Mouse (Mus musculus) adrenal gland, adult 8-10 months (tissue): Measurements from ENCODE around the gene Nr2e3. TPM values are rescaled to one million over a fixed set of nuclear protein-coding genes. Genes with fewer than 3 reads are reported as not detected.
"Not testable (repeated sequence)": the region's sequence is repeated elsewhere in the genome, so short reads cannot be mapped to it uniquely, and the experiment has no call there.

Source experiments
- DNase-seq: peaks from one replicate; pipeline ENCODE4 v3.0.0; 2022
- total RNA-seq, 4 experiments: library from RNA; stranded (reverse); gene quantifications; 2 replicates each; pipeline ENCODE4 v1.2.4; 2022

Gene Nr2e3
- total RNA-seq, 4 experiments from 2014 or later = not detected

- no peak for DNase-seq
Measured at GRCm38 (mm10) chr9:59949511-59949910, 10.9 kb downstream of the Nr2e3 start.

DNA sequence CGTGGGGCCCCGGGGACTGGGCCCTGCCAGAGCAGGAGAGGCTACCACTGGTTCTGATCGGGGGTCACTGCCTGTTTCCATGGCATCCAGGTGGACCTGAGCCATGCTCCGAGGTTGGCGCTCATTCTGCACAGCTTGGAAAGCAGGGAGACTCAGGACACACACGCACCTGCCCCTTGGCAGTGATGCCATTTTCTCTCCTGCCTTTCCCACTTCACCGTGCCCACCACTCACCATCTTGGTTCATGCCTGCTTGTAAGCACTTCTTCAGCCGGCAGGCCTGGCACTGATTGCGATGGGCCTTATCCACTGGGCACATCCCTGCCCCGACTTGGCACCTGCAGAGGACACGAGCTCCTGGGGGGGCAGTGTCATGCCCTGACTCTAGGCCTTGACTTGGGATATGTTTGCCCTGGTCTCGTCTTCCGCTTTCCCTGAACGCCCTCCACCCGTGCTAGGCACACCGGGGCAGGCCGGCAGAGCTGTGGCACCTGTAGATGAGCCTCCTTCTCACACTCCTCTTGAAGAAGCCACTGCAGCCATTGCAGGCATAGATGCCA is 11.7 kb downstream of the Nr2e3 start:
- no peak for DNase-seq

DNA sequence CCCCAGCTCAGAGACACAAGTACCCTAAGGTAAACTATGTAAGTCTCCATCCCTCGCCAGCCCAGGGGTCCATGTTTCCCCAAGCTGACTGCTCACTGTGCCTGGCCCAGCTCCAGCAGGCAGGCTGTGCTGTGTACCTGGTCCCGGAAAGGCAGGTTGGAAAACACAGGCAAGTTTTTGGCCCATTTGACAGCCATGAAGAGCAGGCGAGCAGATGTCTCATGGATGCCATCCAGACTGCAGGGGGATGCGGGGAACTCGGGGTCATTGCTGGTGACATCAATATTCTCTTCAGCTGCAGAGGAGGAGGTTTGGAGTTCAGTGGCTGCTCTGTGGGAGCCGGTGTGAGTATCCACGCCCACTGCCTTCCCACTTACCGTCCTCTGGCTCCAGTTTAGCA is 12.2 kb downstream of the Nr2e3 start:
- DNase-seq = no peak

- DNase-seq = no peak
Measured at GRCm38 (mm10) chr9:59947271-59947670, 13.2 kb downstream of the Nr2e3 start.

- no peak for DNase-seq
Measured at GRCm38 (mm10) chr9:59945241-59945640, 15.2 kb downstream of the Nr2e3 start.

- no peak for DNase-seq
Measured at GRCm38 (mm10) chr9:59943826-59944225, 16.6 kb downstream of the Nr2e3 start.

DNA sequence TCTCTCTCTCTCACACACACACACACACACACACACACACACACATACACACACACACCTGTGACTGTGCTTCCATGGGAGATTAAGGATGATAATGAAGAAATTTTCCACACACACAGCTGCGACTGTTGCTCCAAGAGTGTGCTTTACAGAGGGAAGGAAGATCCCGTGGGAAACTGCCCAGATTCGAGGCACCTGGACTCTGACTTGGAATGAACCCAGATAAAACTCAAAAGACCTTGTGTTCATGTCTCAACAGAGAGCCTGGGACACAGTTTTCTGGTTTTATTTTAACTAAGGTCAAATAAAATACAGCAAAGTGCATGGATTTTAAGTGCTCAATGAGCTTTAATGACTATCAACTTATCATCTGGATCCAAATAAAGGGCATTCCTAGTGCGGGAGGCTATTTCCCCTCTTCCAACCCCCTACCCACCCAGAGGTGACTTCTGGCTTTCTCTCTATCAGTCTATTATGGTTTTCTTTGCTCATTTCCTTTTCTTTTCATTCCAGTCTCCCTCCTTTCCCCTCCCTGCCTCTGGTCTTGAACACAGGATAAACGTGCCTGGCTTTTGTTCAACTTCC is 17.9 kb downstream of the Nr2e3 start:
- no peak for DNase-seq

- DNase-seq = no peak
Measured at GRCm38 (mm10) chr9:59941885-59942350, 18.5 kb downstream of the Nr2e3 start.

- no peak for DNase-seq
Measured at GRCm38 (mm10) chr9:59940913-59941884, 19.3 kb downstream of the Nr2e3 start.

DNA sequence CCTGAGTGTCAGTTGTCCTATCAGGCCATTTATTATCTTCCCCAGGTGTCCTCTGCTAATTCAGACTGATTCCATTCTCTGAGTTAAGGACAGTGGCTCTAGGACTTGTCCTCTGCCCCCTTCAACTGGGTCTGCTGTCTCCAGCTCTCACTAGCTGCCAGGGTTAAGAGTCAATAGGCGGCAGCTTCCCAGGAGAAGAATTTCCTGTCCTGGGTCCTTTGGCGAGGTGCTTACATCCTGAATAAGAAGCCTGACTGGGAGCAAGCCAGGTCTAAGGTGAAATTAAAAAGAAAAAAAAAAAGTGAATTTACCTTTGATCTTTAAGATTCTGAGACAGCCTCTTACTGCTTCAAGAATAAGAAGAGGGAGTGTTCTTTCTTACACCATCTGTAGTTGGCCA is 20.8 kb downstream of the Nr2e3 start:
- DNase-seq = no peak

DNA sequence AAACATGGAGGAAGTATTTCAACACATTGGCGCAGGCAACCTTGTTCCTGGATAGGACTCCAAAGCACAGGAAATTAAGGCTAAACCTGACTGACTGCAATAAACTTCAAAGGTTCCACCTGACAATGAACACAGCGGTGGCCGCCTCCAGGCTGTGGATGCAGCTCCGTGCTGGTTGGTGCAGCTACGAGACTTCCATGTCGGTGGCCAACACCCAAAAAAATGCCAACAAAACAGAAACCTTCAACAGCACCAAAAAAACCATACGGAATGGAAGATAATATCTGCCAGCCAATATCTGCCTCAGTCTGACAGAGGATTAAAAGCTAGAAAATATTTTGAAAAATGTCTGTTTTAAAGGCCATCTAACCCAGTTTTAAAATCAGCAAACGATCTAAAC is 21.9 kb downstream of the Nr2e3 start:
- no peak for DNase-seq

- not testable (repeated sequence) for DNase-seq
Measured at GRCm38 (mm10) chr9:59935866-59936265, 24.6 kb downstream of the Nr2e3 start.

- no peak for DNase-seq
Measured at GRCm38 (mm10) chr9:59930248-59930647, 30.2 kb downstream of the Nr2e3 start.

DNA sequence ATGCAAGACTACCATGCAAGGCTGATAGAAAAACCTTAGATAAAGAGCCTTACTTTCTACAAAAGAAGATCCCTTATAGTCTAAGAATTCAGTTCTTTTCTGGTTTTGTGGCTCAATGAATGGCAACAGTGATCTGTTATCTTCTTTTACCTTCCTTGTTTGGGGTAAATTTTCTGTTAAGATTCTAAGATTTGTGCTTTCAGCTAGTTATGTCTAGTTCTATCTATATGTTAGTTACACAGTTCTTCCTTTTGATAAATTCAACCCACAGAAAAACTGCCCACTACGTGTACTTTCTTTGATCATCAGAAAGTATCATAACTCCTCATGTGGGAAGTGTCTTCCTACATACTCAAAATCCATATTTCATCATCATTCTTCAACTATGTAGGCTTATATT is 45.7 kb downstream of the Nr2e3 start:
- no peak for DNase-seq

- no peak for DNase-seq
Measured at GRCm38 (mm10) chr9:59903382-59903781, 57.1 kb downstream of the Nr2e3 start.

Other genes starting within 250 kb of the Nr2e3 start
- 10 to 100 TPM in 3 of 4 experiments, 1 to 10 TPM in 1; 9.8 to 16.5 (median 11.5) TPM for gene Senp8, start 209.9 kb downstream of the Nr2e3 start, total RNA-seq
- gene Myo9a, start 209.8 kb downstream of the Nr2e3 start, total RNA-seq = 10 to 100 TPM; 13.4 to 26.5 (median 16.8) TPM